Mouse (Mus musculus) monocyte, adult 5-6 weeks (primary cell): ENCODE results near the gene H1f0. TPM values are rescaled to one million over a fixed set of nuclear protein-coding genes. Genes with fewer than 3 reads are reported as not detected.

ENCODE experiments used
- ATAC-seq: fragments of 153-309, 156-312 bp; replicated peaks from 2 replicates; pipeline ENCODE4 v1.8.0; 2017; ENCODE audit warnings: mild to moderate bottlenecking; ENCODE audit not compliant: low TSS enrichment, insufficient number of reproducible peaks, severe bottlenecking, poor library complexity, low FRiP score
- total RNA-seq: library from RNA; stranded (forward); fragments of 200-1000, 200-491, 200-594 nt; gene quantifications from 3 replicates; pipeline ENCODE4 v1.2.3, GENCODE M21; 2017

H1f0 gene
- total RNA-seq = 27.7 to 41.5 TPM (median 37.9 TPM) in 3 replicates

GRCm38 (mm10) chr15:79028237-79028738, at the start of gene H1f0:
Gene H1f0 (plus strand): TSS chr15:79028450.
- peak; percentile 38; the same call in 1 of the 2 replicates for ATAC-seq

GRCm38 (mm10) chr15:78978875-78979274, 49.4 kb upstream of the H1f0 start:
- ATAC-seq = no peak

- no peak for ATAC-seq
Observed at GRCm38 (mm10) chr15:78980084-78980483, 48.2 kb upstream of the H1f0 start.

- ATAC-seq = peak; percentile 75
Observed at GRCm38 (mm10) chr15:78982658-78983435, 45.4 kb upstream of the H1f0 start.

- peak; percentile 39; the same call in 1 of the 2 replicates for ATAC-seq
Observed at GRCm38 (mm10) chr15:78983436-78984285, 44.6 kb upstream of the H1f0 start.

GRCm38 (mm10) chr15:78984286-78984778, 43.9 kb upstream of the H1f0 start:
- ATAC-seq = no peak

- no peak for ATAC-seq
Observed at GRCm38 (mm10) chr15:78986536-78987220, 41.6 kb upstream of the H1f0 start.

GRCm38 (mm10) chr15:78988499-78988971, 39.7 kb upstream of the H1f0 start:
- no peak for ATAC-seq

GRCm38 (mm10) chr15:78989152-78990092, 38.8 kb upstream of the H1f0 start:
- ATAC-seq = no peak

GRCm38 (mm10) chr15:78990093-78990463, 38.2 kb upstream of the H1f0 start:
- ATAC-seq = no peak

- ATAC-seq = no peak
Observed at GRCm38 (mm10) chr15:78990970-78991525, 37.2 kb upstream of the H1f0 start.

GRCm38 (mm10) chr15:78992235-78992634, 36.0 kb upstream of the H1f0 start:
- no peak for ATAC-seq

- no peak for ATAC-seq
Observed at GRCm38 (mm10) chr15:78992925-78993324, 35.3 kb upstream of the H1f0 start.

- no peak for ATAC-seq
Observed at GRCm38 (mm10) chr15:78995916-78996315, 32.3 kb upstream of the H1f0 start.

- no peak for ATAC-seq
Observed at GRCm38 (mm10) chr15:78996663-78997062, 31.6 kb upstream of the H1f0 start.

- no peak for ATAC-seq
Observed at GRCm38 (mm10) chr15:78998348-78998747, 29.9 kb upstream of the H1f0 start.

- no peak for ATAC-seq
Observed at GRCm38 (mm10) chr15:78999586-78999985, 28.7 kb upstream of the H1f0 start.
